Mouse (Mus musculus): ENCODE data around the gene Spata2.

The Spata2 gene

DNA sequence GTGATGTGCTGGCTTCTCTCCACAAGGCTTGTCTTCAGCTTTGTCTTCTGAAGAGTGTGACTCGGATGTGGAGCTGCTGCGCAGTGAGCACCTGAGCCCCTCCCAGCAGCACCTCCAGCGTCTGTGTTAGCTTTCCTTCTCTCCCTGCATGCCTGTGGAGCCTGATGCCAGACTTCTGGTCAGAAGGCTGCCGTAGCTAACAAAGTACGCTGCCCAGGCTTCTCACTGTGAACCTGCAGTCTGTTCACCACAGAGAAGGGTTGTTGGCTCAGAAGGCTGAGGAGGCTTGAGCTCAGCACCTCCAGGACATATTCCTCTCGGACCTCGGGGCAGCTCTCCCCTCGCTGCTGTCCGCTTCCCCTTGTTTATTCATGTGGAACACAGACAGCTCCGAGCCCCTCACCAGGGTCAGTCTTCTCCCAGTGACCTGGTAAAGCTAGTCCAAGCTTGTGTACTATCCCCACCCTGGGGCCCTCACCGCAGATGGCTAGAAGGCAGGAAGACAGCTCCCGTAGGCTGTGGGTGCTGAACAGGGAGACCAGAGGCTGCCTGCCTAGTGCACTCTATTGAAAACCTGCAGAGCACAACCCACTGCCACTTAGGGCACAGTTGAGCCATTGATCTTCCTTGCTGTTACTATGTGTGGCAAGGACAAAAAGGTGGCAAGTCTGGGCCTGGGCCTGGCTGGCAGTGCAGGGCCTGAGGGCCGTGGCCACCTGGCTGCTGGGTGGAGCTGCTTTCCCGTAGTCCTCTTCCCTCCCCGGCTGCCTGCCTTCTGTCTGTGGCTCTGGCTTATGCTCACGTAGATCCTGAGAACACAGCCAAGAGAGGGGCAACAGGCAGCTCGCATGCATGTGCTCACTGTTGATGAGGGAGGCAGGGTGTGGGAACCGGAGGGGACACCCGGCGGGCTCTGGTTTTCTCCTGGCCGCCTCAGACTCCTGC, 43.1 kb downstream of the Spata2 start:
- no peak for DNase-seq (ENCODE audit: low read depth, low spot score)

- DNase-seq (ENCODE audit: low read depth, low spot score): no peak
These were observed 45.1 kb downstream of the Spata2 start for GRCm38 (mm10) chr2:167447629-167448028.

DNA sequence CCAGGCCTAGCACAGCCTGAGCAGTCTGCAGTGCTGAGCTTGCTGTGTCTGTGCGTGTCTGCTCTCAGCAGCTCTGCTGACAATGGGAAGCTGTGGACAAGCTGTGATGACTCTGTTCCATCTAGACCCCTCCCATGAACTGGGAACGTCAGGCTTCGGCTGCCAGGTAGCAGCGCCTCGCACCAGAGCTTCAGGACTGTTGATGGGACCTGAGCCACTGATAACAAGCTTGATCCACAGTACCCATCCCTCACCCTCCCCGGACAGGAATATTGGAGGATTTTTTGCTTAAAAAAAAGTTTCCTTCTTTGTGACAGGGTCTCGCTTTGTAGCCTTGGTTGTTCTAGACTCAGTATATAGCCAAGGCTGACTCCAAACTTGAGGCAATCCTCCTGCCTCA, 45.5 kb downstream of the Spata2 start:
- no peak for DNase-seq (ENCODE audit: low read depth, low spot score)

DNA sequence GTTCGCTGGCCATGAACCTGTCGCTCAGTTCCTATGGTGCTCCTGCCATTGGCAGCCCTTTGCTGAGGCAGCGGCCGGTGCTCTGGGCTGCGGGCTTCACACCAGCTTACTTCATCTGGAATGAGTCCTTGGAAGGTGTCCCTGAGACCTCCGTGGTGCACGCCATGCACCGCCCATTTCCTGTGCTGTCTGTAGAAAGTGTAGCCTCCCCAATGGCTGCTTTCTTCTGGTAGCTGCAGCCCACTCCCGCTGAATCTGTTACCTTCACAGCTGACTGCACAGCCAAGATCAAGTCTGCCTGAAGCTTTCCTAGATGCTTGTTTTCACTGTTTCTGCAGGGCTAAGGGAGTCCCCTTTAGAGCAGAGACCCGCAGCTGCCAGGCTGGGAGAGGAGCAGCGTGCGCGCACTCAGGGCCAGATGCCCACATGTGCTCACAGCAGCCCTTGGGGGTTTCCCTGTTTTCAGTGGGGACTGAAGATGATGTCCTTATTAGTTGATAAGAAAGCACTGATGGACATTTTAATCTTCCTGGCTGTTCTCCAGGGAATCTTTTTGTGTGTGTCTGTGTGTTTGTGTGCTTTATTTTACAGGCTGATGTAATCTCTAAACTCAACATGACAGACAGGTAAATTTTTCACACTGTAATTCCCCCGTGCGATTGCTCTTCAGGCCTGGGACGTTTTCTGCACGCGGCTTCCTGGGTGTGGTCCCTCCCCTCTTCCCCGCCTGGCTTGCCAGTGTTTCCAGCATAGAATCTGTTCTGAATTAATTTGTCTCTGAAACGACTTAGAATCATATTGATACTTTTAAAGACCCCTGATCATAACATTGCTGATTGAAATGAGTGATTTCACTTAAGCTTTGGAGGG, 46.5 kb downstream of the Spata2 start:
- no peak for DNase-seq (ENCODE audit: low read depth, low spot score)

- DNase-seq (ENCODE audit: low read depth, low spot score): no peak
These were observed 49.1 kb downstream of the Spata2 start for GRCm38 (mm10) chr2:167443411-167444193.

DNA sequence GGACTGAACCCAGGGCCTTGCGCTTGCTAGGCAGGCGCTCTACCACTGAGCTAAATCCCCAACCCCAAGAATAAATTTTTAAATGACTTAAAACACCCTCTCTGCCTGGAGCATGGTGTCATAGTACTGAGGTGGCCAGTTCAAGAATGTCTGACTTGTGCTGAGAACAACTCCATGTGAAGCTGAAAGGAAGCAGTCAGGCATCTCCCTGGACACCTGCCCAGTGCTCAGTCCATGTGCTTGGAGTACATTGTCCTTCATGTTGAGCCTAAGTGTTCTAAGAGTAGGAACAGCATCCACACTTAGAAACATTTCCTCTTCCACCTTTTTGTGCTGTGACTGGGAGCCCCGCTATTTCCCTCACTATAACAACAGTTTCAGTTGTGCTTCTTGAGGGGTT, 53.3 kb downstream of the Spata2 start:
- DNase-seq (ENCODE audit: low read depth, low spot score): no peak

DNA sequence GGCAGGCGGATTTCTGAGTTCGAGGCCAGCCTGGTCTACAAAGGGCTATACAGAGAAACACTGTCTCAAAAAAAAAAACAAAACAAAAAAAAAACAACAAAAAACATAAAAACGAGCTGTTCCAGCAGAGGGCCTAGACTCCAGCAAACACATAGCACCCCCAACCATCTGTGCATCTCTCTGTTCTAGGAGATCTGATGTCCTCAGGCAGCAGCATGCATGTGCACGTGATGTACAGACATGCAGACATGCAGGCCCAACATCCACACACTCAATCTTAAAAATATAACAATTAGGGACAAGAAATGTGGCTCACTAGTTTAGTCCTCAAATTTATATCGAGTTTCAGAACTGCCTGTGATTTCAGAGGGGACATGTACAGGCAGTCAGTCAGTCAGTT, 56.3 kb downstream of the Spata2 start:
- DNase-seq (ENCODE audit: low read depth, low spot score): no peak

GRCm38 (mm10) chr2:167435631-167436030, 57.1 kb downstream of the Spata2 start:
- DNase-seq (ENCODE audit: low read depth, low spot score): no peak

GRCm38 (mm10) chr2:167434570-167434969, 58.1 kb downstream of the Spata2 start:
- no peak for DNase-seq (ENCODE audit: low read depth, low spot score)

DNA sequence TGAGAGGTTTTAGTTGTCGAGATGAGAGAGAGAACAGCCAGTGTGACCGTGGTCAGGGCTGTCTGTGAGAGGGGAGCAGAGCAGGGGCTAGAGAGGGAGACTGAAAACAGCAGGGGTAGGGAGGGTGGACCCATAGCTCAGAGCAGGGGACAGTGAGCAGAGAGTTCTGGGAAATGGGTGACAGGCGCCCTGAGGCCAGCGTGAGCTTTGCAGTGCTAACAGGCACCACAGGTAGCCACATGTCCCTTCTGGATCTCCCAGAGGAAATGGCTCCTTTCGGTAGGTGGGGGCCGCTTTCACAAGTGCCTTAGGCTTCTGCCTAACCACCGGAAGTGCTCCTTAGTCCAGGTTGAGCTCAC, 61.3 kb downstream of the Spata2 start:
- no peak for DNase-seq (ENCODE audit: low read depth, low spot score)

All from retina, adult 2 months (tissue).